Mouse (Mus musculus) G1E (cell line): Measurements from ENCODE around the gene Gtf3c3.

ENCODE experiments used
- CTCF ChIP-seq: IDR thresholded peaks from 2 replicates; pipeline ENCODE4 v1.5.1; 2012; ENCODE audit warnings: low read depth, low read length, inconsistent platforms, mixed read lengths
- GATA1 ChIP-seq: IDR thresholded peaks from 2 replicates; pipeline ENCODE4 v1.6.1; 2012; ENCODE audit warnings: borderline replicate concordance, low read length, inconsistent platforms, mixed read lengths
- GATA2 ChIP-seq: IDR thresholded peaks from 2 replicates; pipeline ENCODE4 v1.6.1; 2012; ENCODE audit warnings: low read depth, low read length, inconsistent platforms, borderline replicate concordance
- POLR2AphosphoS5 ChIP-seq: IDR thresholded peaks from 2 replicates; pipeline ENCODE4 v1.6.1; 2012; ENCODE audit warnings: low read depth, low read length, inconsistent platforms; ENCODE audit not compliant: insufficient replicate concordance
- TAL1 ChIP-seq: conservative IDR thresholded peaks from 2 replicates; pipeline ENCODE4 v1.6.1; 2012; ENCODE audit warnings: low read depth, low read length, inconsistent platforms, mixed read lengths

DNA sequence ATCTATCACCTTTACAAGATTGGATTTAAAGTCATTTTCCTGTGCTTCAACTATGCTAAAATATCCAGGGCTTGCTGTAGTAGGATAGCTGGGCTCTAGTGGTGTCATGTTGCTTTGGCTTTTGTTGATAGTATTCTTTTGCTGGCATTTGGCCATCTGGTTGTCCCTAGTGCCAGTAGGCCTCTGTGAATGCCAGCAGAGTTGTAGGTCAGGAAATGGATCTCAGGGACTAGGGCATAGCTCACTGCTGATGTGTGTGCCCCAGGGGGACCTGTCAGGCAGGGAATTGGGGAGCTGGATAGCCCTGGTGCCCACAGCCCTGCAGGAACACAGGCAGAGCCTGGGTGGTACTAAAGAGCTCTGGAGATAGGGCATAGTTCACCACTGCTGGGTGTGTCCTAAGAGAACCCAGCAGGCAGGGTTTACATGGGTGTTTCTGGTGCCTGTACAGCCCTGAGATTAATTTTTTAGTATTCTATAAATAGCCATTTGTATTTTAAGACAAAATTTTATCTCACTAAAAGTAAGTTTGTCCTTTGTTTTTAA, 61.2 kb downstream of the Gtf3c3 start:
- TF ChIP-seq CTCF (no peak), GATA1 (no peak), GATA2 (no peak), TAL1 (no peak), POLR2AphosphoS5 (no peak)
